Mouse (Mus musculus) liver, embryonic 16.5 days (tissue): ENCODE data around the gene Fam214b. TPM values are rescaled to one million over a fixed set of nuclear protein-coding genes. Genes with fewer than 3 reads are reported as not detected.

ENCODE experiments used
- ATAC-seq: fragments of 200-750 bp; cut with Nextera tagmentation; 2 replicates; pipeline ENCODE4 v1.8.0; 2017; ENCODE audit warnings: low read depth, mild to moderate bottlenecking, moderate number of reproducible peaks, moderate library complexity
- H3K27ac ChIP-seq: fragments of 300-500 bp; sonication (generic); 2 replicates; pipeline ENCODE4 v1.5.1; 2014; ENCODE audit warnings: mild to moderate bottlenecking, low read length
- H3K27me3 ChIP-seq: fragments of 300-500 bp; sonication (generic); 2 replicates; pipeline ENCODE4 v1.6.1; 2014; ENCODE audit warnings: low read depth, low read length, mixed read lengths; ENCODE audit not compliant: control insufficient read depth, insufficient read depth
- H3K36me3 ChIP-seq: fragments of 300-500 bp; sonication (generic); 2 replicates; pipeline ENCODE4 v1.6.1; 2014; ENCODE audit warnings: mild to moderate bottlenecking; ENCODE audit not compliant: control insufficient read depth, insufficient read depth
- H3K4me1 ChIP-seq: fragments of 300-500 bp; sonication (generic); 2 replicates; pipeline ENCODE4 v1.6.1; 2014; ENCODE audit warnings: low read depth, low read length, mixed read lengths; ENCODE audit not compliant: control insufficient read depth
- H3K4me2 ChIP-seq: fragments of 300-500 bp; sonication (generic); 2 replicates; pipeline ENCODE4 v1.6.1; 2014; ENCODE audit warnings: low read depth, low read length, mixed read lengths
- H3K4me3 ChIP-seq: fragments of 300-500 bp; sonication (generic); 2 replicates; pipeline ENCODE4 v1.5.1; 2014; ENCODE audit warnings: low read depth, mild to moderate bottlenecking, low read length
- H3K9ac ChIP-seq: fragments of 300-500 bp; sonication (generic); 2 replicates; pipeline ENCODE4 v1.6.1; 2014; ENCODE audit warnings: low read depth, low read length
- H3K9me3 ChIP-seq: fragments of 300-500 bp; sonication (generic); replicated peaks from 2 replicates; pipeline ENCODE4 v1.6.1; 2016; ENCODE audit warnings: low read length; ENCODE audit not compliant: control insufficient read depth
- WGBS: fragments of 180-500 bp; shearing (Covaris S2); extraction: QIAGEN DNeasy Blood & Tissue Kit; methylation state at CpG from one replicate; pipeline ENCODE4 v1.1.7; 2014; ENCODE audit not compliant: insufficient replicate concordance; 5-methylcytosine and 5-hydroxymethylcytosine counted together
- polyA plus RNA-seq: library from polyadenylated mRNA; unstranded; fragments of >200 nt; fragmentation: Nextera tagmentation; extraction: Ambion mirVana; gene quantifications from 2 replicates; pipeline ENCODE4 v1.2.1, GENCODE M21; 2015

The Fam214b gene
- polyA plus RNA-seq, 1 experiment from 2014 or later = 41.3 TPM

- no peaks in the 10 kb centered on the region for H3K36me3 ChIP-seq
- under 1% methylated on average over 89 of the region's 90 CpGs for WGBS
- H3K4me3 ChIP-seq = peak within 1 kb of the TSS; percentile 69
- H3K9ac ChIP-seq = peak within 1 kb of the TSS; percentile 54
- H3K4me2 ChIP-seq = peak within 1 kb of the TSS; percentile 99
- H3K27me3 ChIP-seq = peaks cover 35% of the 10 kb centered on the region
- peaks cover 14% of the 10 kb centered on the region for H3K4me1 ChIP-seq
- no peak within 1 kb of the TSS for H3K27ac ChIP-seq
- H3K9me3 ChIP-seq = no peaks in the 10 kb centered on the region
- peak; percentile 94 for ATAC-seq
Observed at GRCm38 (mm10) chr4:43058753-43059654, 13.0 kb upstream of the Fam214b start, which contains the start of gene Unc13b. Gene Unc13b, plus strand, starts transcription at chr4:43058953.

GRCm38 (mm10) chr4:43058392-43058752 is 12.4 kb upstream of the Fam214b start:
- no peaks in the 10 kb centered on the region for H3K9me3 ChIP-seq
- ATAC-seq = no peak
- H3K9ac ChIP-seq = no peak overlapping the region
- 21% methylated on average over 8 of the region's 8 CpGs for WGBS
- peaks cover 14% of the 10 kb centered on the region for H3K4me1 ChIP-seq
- H3K27ac ChIP-seq = no peak overlapping the region
- no peaks in the 10 kb centered on the region for H3K36me3 ChIP-seq
- H3K27me3 ChIP-seq = peaks cover 35% of the 10 kb centered on the region
- peak overlapping the region; percentile 69 for H3K4me3 ChIP-seq
- peak overlapping the region; percentile 99 for H3K4me2 ChIP-seq

GRCm38 (mm10) chr4:43057654-43058053 is 11.6 kb upstream of the Fam214b start:
- Histone ChIP-seq H3K9ac (no peak overlapping the region), H3K4me3 (no peak overlapping the region), H3K27me3 (peaks cover 35% of the 10 kb centered on the region), H3K27ac (no peak overlapping the region), H3K36me3 (no peaks in the 10 kb centered on the region), H3K4me2 (no peak overlapping the region), H3K9me3 (no peaks in the 10 kb centered on the region), H3K4me1 (peaks cover 14% of the 10 kb centered on the region)
- ATAC-seq = no peak
- 71% methylated on average over 5 of the region's 5 CpGs for WGBS

- ATAC-seq = no peak
- H3K27ac ChIP-seq = no peak overlapping the region
- H3K4me3 ChIP-seq = no peak overlapping the region
- WGBS = 3% methylated on average over 4 of the region's 4 CpGs
- peaks cover 2% of the 10 kb centered on the region; the same call in 1 of the 2 replicates for H3K27me3 ChIP-seq
- H3K4me1 ChIP-seq = no peaks in the 10 kb centered on the region
- H3K9me3 ChIP-seq = no peaks in the 10 kb centered on the region
- no peak overlapping the region for H3K9ac ChIP-seq
- no peaks in the 10 kb centered on the region for H3K36me3 ChIP-seq
- H3K4me2 ChIP-seq = no peak overlapping the region
Observed at GRCm38 (mm10) chr4:43052627-43053026, 6.6 kb upstream of the Fam214b start.

- 3% methylated on average over 5 of the region's 5 CpGs for WGBS
- Histone ChIP-seq H3K9me3 (no peaks in the 10 kb centered on the region), H3K27ac (no peak overlapping the region), H3K4me1 (peaks cover 21% of the 10 kb centered on the region), H3K27me3 (no peaks in the 10 kb centered on the region), H3K36me3 (no peaks in the 10 kb centered on the region), H3K4me3 (no peak overlapping the region), H3K9ac (no peak overlapping the region), H3K4me2 (no peak overlapping the region)
- no peak for ATAC-seq
Observed at GRCm38 (mm10) chr4:43047231-43047630, 1.2 kb upstream of the Fam214b start.

- WGBS = 51% methylated on average over 5 of the region's 5 CpGs
- Histone ChIP-seq H3K9ac (no peak overlapping the region), H3K27ac (no peak overlapping the region), H3K36me3 (no peaks in the 10 kb centered on the region), H3K27me3 (no peaks in the 10 kb centered on the region), H3K4me1 (peaks cover 21% of the 10 kb centered on the region), H3K4me3 (no peak overlapping the region), H3K9me3 (no peaks in the 10 kb centered on the region), H3K4me2 (no peak overlapping the region)
- ATAC-seq = no peak
Observed at GRCm38 (mm10) chr4:43046607-43047006, 587 bp upstream of the Fam214b start.

GRCm38 (mm10) chr4:43045285-43045658 is 748 bp downstream of the Fam214b start:
- peak overlapping the region; percentile 87 for H3K4me2 ChIP-seq
- peaks cover 26% of the 10 kb centered on the region for H3K4me1 ChIP-seq
- H3K4me3 ChIP-seq = peak overlapping the region; percentile 68
- H3K27ac ChIP-seq = peak overlapping the region; percentile 45
- no peaks in the 10 kb centered on the region for H3K36me3 ChIP-seq
- ATAC-seq = no peak
- H3K9me3 ChIP-seq = no peaks in the 10 kb centered on the region
- no peaks in the 10 kb centered on the region for H3K27me3 ChIP-seq
- H3K9ac ChIP-seq = peak overlapping the region; percentile 33; the same call in 1 of the 2 replicates
- 8% methylated on average over 13 of the region's 13 CpGs for WGBS

- H3K9me3 ChIP-seq = no peaks in the 10 kb centered on the region
- H3K4me2 ChIP-seq = peak overlapping the region; percentile 87; the same call in 1 of the 2 replicates
- ATAC-seq = no peak
- H3K4me1 ChIP-seq = peaks cover 27% of the 10 kb centered on the region
- 14% methylated on average over 4 of the region's 4 CpGs for WGBS
- H3K36me3 ChIP-seq = no peaks in the 10 kb centered on the region
- H3K4me3 ChIP-seq = peak overlapping the region; percentile 68
- no peaks in the 10 kb centered on the region for H3K27me3 ChIP-seq
- peak overlapping the region; percentile 45 for H3K27ac ChIP-seq
- H3K9ac ChIP-seq = no peak overlapping the region
Observed at GRCm38 (mm10) chr4:43044673-43045072, 1.3 kb downstream of the Fam214b start.

GRCm38 (mm10) chr4:43043644-43044357 is 2.2 kb downstream of the Fam214b start:
- Histone ChIP-seq H3K27me3 (no peaks in the 10 kb centered on the region), H3K9ac (no peak overlapping the region), H3K4me1 (peaks cover 36% of the 10 kb centered on the region), H3K4me3 (no peak overlapping the region), H3K9me3 (no peaks in the 10 kb centered on the region), H3K36me3 (no peaks in the 10 kb centered on the region), H3K4me2 (0 out of 2 replicates have a peak overlapping the region, but pooled peaks have one; percentile 0), H3K27ac (peak overlapping the region; percentile 21; the same call in 1 of the 2 replicates)
- WGBS = 14% methylated on average over 7 of the region's 7 CpGs
- no peak for ATAC-seq
